Mouse (Mus musculus) forebrain, embryonic 10.5 days (tissue): Measurements from ENCODE around the gene Timm17b. TPM values are rescaled to one million over a fixed set of nuclear protein-coding genes. Genes with fewer than 3 reads are reported as not detected.

ENCODE experiments used
- DNase-seq: peaks from one replicate; pipeline ENCODE4 v3.0.0-alpha.2; 2017; ENCODE audit warnings: low spot score; ENCODE audit errors: extremely low spot score
- H3K27ac ChIP-seq: fragments of 300-500 bp; sonication (generic); 2 replicates; pipeline ENCODE4 v1.5.1; 2016; ENCODE audit warnings: mild to moderate bottlenecking
- H3K27me3 ChIP-seq: fragments of 300-500 bp; sonication (generic); 2 replicates; pipeline ENCODE4 v1.6.1; 2016; ENCODE audit warnings: mild to moderate bottlenecking; ENCODE audit not compliant: poor library complexity, severe bottlenecking
- H3K36me3 ChIP-seq: fragments of 300-500 bp; sonication (generic); replicated peaks from 2 replicates; pipeline ENCODE4 v1.6.1; 2016; ENCODE audit warnings: mild to moderate bottlenecking, moderate library complexity
- H3K4me1 ChIP-seq: fragments of 300-500 bp; sonication (generic); 2 replicates; pipeline ENCODE4 v1.6.1; 2016
- H3K4me3 ChIP-seq: fragments of 300-500 bp; sonication (generic); 2 replicates; pipeline ENCODE4 v1.5.1; 2016; ENCODE audit warnings: mild to moderate bottlenecking, moderate library complexity
- H3K9me3 ChIP-seq: fragments of 300-500 bp; sonication (generic); 2 replicates; pipeline ENCODE4 v1.6.1; 2016; ENCODE audit warnings: mild to moderate bottlenecking, moderate library complexity
- WGBS: fragments of 180-500 bp; shearing (Covaris S2); methylation state at CpG from one replicate; pipeline ENCODE4 v1.1.7; 2016; 5-methylcytosine and 5-hydroxymethylcytosine counted together
- polyA plus RNA-seq: library from polyadenylated mRNA; unstranded; fragments of >200 nt; fragmentation: Nextera tagmentation; extraction: Ambion mirVana; gene quantifications from 2 replicates; pipeline ENCODE4 v1.2.1, GENCODE M21; 2016

Timm17b gene
- polyA plus RNA-seq, 1 experiment from 2014 or later, result 186 TPM

- DNase-seq, result peak; percentile 22
- Histone ChIP-seq H3K4me3 (peak overlapping the region; percentile 19; the same call in 1 of the 2 replicates), H3K9me3 (peaks cover 6% of the 10 kb centered on the region; the same call in 1 of the 2 replicates), H3K27ac (no peak overlapping the region), H3K27me3 (peaks cover 72% of the 10 kb centered on the region), H3K36me3 (peaks cover 33% of the 10 kb centered on the region), H3K4me1 (peaks cover 24% of the 10 kb centered on the region)
- 13% methylated on average over 10 of the region's 10 CpGs for WGBS
Measured at GRCm38 (mm10) chrX:7927116-7927515, 28.0 kb downstream of the Timm17b start.

GRCm38 (mm10) chrX:7928270-7928790, 29.2 kb downstream of the Timm17b start, which contains the start of gene Eras:
Gene Eras, minus strand, starts transcription at chrX:7928607.
- peaks cover 60% of the 10 kb centered on the region for H3K27me3 ChIP-seq
- 14% methylated on average over 19 of the region's 19 CpGs for WGBS
- H3K27ac ChIP-seq, result no peak within 1 kb of the TSS
- H3K36me3 ChIP-seq, result peaks cover 45% of the 10 kb centered on the region
- 0 out of 2 replicates have a peak, but pooled peaks cover 15% of the 10 kb centered on the region for H3K4me1 ChIP-seq
- no peak for DNase-seq
- H3K9me3 ChIP-seq, result peaks cover 6% of the 10 kb centered on the region; the same call in 1 of the 2 replicates
- peak within 1 kb of the TSS; percentile 19 for H3K4me3 ChIP-seq

GRCm38 (mm10) chrX:7936874-7937273, 37.7 kb downstream of the Timm17b start:
- no peak overlapping the region for H3K27ac ChIP-seq

GRCm38 (mm10) chrX:7937667-7938066, 38.5 kb downstream of the Timm17b start:
- Histone ChIP-seq H3K4me3 (no peak overlapping the region), H3K9me3 (no peaks in the 10 kb centered on the region; the same call in 1 of the 2 replicates), H3K4me1 (no peaks in the 10 kb centered on the region), H3K27ac (no peak overlapping the region), H3K36me3 (peaks cover 88% of the 10 kb centered on the region), H3K27me3 (no peaks in the 10 kb centered on the region)
- no peak for DNase-seq
- 94% methylated on average over 6 of the region's 6 CpGs for WGBS

More at GRCm38 (mm10) chrX:7936874-7937273, 37.7 kb downstream of the Timm17b start:
- H3K4me3 ChIP-seq, result no peak overlapping the region
- no peak for DNase-seq
- H3K36me3 ChIP-seq, result peaks cover 92% of the 10 kb centered on the region
- H3K4me1 ChIP-seq, result no peaks in the 10 kb centered on the region
- 65% methylated on average over 11 of the region's 11 CpGs for WGBS
- H3K27me3 ChIP-seq, result no peaks in the 10 kb centered on the region
- H3K9me3 ChIP-seq, result no peaks in the 10 kb centered on the region; the same call in 1 of the 2 replicates

- H3K27ac ChIP-seq, result no peak overlapping the region
- H3K4me1 ChIP-seq, result peaks cover 8% of the 10 kb centered on the region
- WGBS, result 71% methylated on average over 8 of the region's 8 CpGs
- H3K27me3 ChIP-seq, result no peaks in the 10 kb centered on the region
- no peak overlapping the region for H3K4me3 ChIP-seq
- H3K9me3 ChIP-seq, result peaks cover 5% of the 10 kb centered on the region; the same call in 1 of the 2 replicates
- peaks cover 38% of the 10 kb centered on the region for H3K36me3 ChIP-seq
- DNase-seq, result no peak
Measured at GRCm38 (mm10) chrX:7945618-7946017, 46.5 kb downstream of the Timm17b start.

- no peak for DNase-seq
- H3K4me1 ChIP-seq, result peaks cover 17% of the 10 kb centered on the region
- peaks cover 24% of the 10 kb centered on the region for H3K36me3 ChIP-seq
- H3K4me3 ChIP-seq, result peak within 1 kb of the TSS; percentile 58
- no peaks in the 10 kb centered on the region for H3K27me3 ChIP-seq
- peak within 1 kb of the TSS; percentile 85 for H3K27ac ChIP-seq
- WGBS, result 19% methylated on average over 37 of the region's 37 CpGs
- peaks cover 5% of the 10 kb centered on the region; the same call in 1 of the 2 replicates for H3K9me3 ChIP-seq
Measured at GRCm38 (mm10) chrX:7947108-7947899, 48.1 kb downstream of the Timm17b start, which contains the start of gene Hdac6. Gene Hdac6, minus strand, starts transcription at chrX:7947889.

GRCm38 (mm10) chrX:7947900-7948492, 48.8 kb downstream of the Timm17b start:
- DNase-seq, result peak; percentile 92
- Histone ChIP-seq H3K4me3 (peak overlapping the region; percentile 58), H3K4me1 (peaks cover 17% of the 10 kb centered on the region), H3K27me3 (no peaks in the 10 kb centered on the region), H3K9me3 (peaks cover 5% of the 10 kb centered on the region; the same call in 1 of the 2 replicates), H3K27ac (peak overlapping the region; percentile 85), H3K36me3 (peaks cover 24% of the 10 kb centered on the region)
- 15% methylated on average over 38 of the region's 38 CpGs for WGBS

- no peak for DNase-seq
- no peak overlapping the region for H3K27ac ChIP-seq
- 0 out of 2 replicates have a peak, but pooled peaks cover 6% of the 10 kb centered on the region for H3K36me3 ChIP-seq
- H3K4me1 ChIP-seq, result peaks cover 17% of the 10 kb centered on the region
- H3K27me3 ChIP-seq, result no peaks in the 10 kb centered on the region
- no peak overlapping the region for H3K4me3 ChIP-seq
- WGBS, result 95% methylated on average over 7 of the region's 7 CpGs
- peaks cover 5% of the 10 kb centered on the region; the same call in 1 of the 2 replicates for H3K9me3 ChIP-seq
Measured at GRCm38 (mm10) chrX:7950091-7950490, 50.9 kb downstream of the Timm17b start.

Other genes starting within 250 kb of the Timm17b start
- gene Prickle3, start 242.1 kb upstream of the Timm17b start, polyA plus RNA-seq, result 3.2 and 3.6 TPM in 2 replicates
- gene Plp2, start 228.0 kb upstream of the Timm17b start, polyA plus RNA-seq, result 49.7 and 50.4 TPM in 2 replicates
- gene Magix, start 218.1 kb upstream of the Timm17b start, polyA plus RNA-seq, result 0.10 TPM in 1 of 2 replicates, not detected in the other
- gene Gpkow, start 202.2 kb upstream of the Timm17b start, polyA plus RNA-seq, result 44.4 and 46.1 TPM in 2 replicates
- gene Wdr45, start 185.0 kb upstream of the Timm17b start, polyA plus RNA-seq, result 16.3 and 20.0 TPM in 2 replicates
- gene Gm45208, start 177.1 kb upstream of the Timm17b start, polyA plus RNA-seq, result 0.47 TPM in 1 of 2 replicates, not detected in the other
- 76.5 and 78.4 TPM in 2 replicates for gene Praf2, start 170.9 kb upstream of the Timm17b start, polyA plus RNA-seq
- 14.5 and 19.3 TPM in 2 replicates for gene Ccdc120, start 148.5 kb upstream of the Timm17b start, polyA plus RNA-seq
- 25.3 and 29.3 TPM in 2 replicates for gene Tfe3, start 136.8 kb upstream of the Timm17b start, polyA plus RNA-seq
- gene Gripap1, start 109.6 kb upstream of the Timm17b start, polyA plus RNA-seq, result 45.6 TPM in 2 replicates
- gene Kcnd1, start 77.1 kb upstream of the Timm17b start, polyA plus RNA-seq, result 0.87 and 1.0 TPM in 2 replicates
- 40.3 and 40.8 TPM in 2 replicates for gene Otud5, start 58.0 kb upstream of the Timm17b start, polyA plus RNA-seq
- 10.4 and 14.0 TPM in 2 replicates for gene Pim2, start 21.1 kb upstream of the Timm17b start, polyA plus RNA-seq
- gene Slc35a2, start 15.3 kb upstream of the Timm17b start, polyA plus RNA-seq, result 25.0 and 27.3 TPM in 2 replicates
- 128 and 129 TPM in 2 replicates for gene Pqbp1, start 88 bp upstream of the Timm17b start, polyA plus RNA-seq
- not detected in 2 replicates for gene Gm10491, start 8.5 kb downstream of the Timm17b start, polyA plus RNA-seq
- not detected in 2 replicates for gene Gm10490, start 10.2 kb downstream of the Timm17b start, polyA plus RNA-seq
- gene Pcsk1n, start 20.5 kb downstream of the Timm17b start, polyA plus RNA-seq, result 8.7 and 8.9 TPM in 2 replicates
- gene Eras, start 29.2 kb downstream of the Timm17b start, polyA plus RNA-seq, result 0.22 and 0.43 TPM in 2 replicates
- 75.6 and 76.7 TPM in 2 replicates for gene Hdac6, start 48.5 kb downstream of the Timm17b start, polyA plus RNA-seq
- gene Gata1, start 78.7 kb downstream of the Timm17b start, polyA plus RNA-seq, result 6.6 and 8.0 TPM in 2 replicates
- gene Glod5, start 119.1 kb downstream of the Timm17b start, polyA plus RNA-seq, result not detected in 2 replicates
- 106 and 109 TPM in 2 replicates for gene Suv39h1, start 175.4 kb downstream of the Timm17b start, polyA plus RNA-seq
- gene Was, start 191.1 kb downstream of the Timm17b start, polyA plus RNA-seq, result 0.14 and 0.17 TPM in 2 replicates
- gene Wdr13, start 233.5 kb downstream of the Timm17b start, polyA plus RNA-seq, result 23.7 and 24.4 TPM in 2 replicates
- 465 and 505 TPM in 2 replicates for gene Rbm3, start 246.5 kb downstream of the Timm17b start, polyA plus RNA-seq